Mouse (Mus musculus): ENCODE data around the gene Tigit. TPM values are rescaled to one million over a fixed set of nuclear protein-coding genes. Genes with fewer than 3 reads are reported as not detected.
A peak's percentile ranks its signal among the peaks of the same experiment; 100 is the strongest.

The Tigit gene
- polyA plus RNA-seq, 1 experiment from 2014 or later = not detected

DNA sequence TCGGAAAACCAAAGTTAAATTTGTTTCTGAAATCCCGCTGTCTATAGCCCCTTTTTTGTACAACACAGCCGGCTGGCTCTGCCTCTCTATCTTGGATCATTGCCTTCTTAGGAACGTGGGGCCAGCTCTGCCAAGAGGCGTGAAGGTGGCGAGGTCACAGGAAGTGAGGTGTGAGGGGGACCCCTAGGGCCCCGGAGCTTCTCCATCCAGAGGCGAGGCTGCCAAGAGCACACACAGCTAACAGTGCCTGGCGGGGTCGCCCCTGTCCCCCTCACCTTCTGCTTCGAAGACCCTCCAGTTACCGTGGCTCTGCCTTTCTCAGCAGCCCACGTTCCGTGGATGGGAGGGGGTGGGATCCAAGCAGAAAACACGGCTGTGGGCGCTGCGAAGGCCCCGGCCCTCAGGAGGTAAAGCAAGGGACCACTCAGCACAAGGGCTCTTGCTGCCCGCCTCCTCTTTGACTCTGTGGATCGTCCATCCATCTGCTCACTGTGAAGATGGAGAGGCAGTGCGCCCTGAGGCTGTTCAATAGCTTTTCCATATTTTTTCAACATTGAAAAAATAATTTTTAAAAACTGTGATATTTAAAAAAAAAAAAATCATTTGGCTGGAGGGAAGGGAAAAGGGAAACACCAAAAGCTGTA is 25.4 kb downstream of the Tigit start:
- Histone ChIP-seq H3K4me1 (ENCODE audit: control insufficient read depth, insufficient read depth, low read length) (no peaks in the 10 kb centered on the region), H3K36me3 (ENCODE audit: control insufficient read depth, insufficient read depth, low read length) (no peaks in the 10 kb centered on the region), H3K9ac (replicated peaks; ENCODE audit: low read depth, low read length) (no peak overlapping the region), H3K27me3 (ENCODE audit: control insufficient read depth, insufficient read depth, low read length) (no peaks in the 10 kb centered on the region), H3K4me3 (ENCODE audit: low read depth, low read length) (no peak overlapping the region), H3K4me2 (replicated peaks; ENCODE audit: low read depth, low read length) (no peak overlapping the region), H3K9me3 (ENCODE audit: control insufficient read depth, low read depth, low read length) (no peaks in the 10 kb centered on the region), H3K27ac (ENCODE audit: low read length) (no peak overlapping the region)
- ATAC-seq (ENCODE audit: insufficient number of reproducible peaks, insufficient read depth, low FRiP score, low read depth) = no peak
- WGBS = 70% methylated on average over 21 of the region's 21 CpGs

GRCm38 (mm10) chr16:43637241-43637640 is 26.7 kb downstream of the Tigit start:
- no peak overlapping the region for H3K9ac ChIP-seq (replicated peaks; ENCODE audit: low read depth, low read length)
- no peak overlapping the region for H3K4me2 ChIP-seq (replicated peaks; ENCODE audit: low read depth, low read length)
- H3K9me3 ChIP-seq (ENCODE audit: control insufficient read depth, low read depth, low read length) = no peaks in the 10 kb centered on the region
- H3K27ac ChIP-seq (ENCODE audit: low read length) = no peak overlapping the region
- no peak overlapping the region for H3K4me3 ChIP-seq (ENCODE audit: low read depth, low read length)
- H3K36me3 ChIP-seq (ENCODE audit: control insufficient read depth, insufficient read depth, low read length) = no peaks in the 10 kb centered on the region
- 92% methylated on average over 8 of the region's 8 CpGs for WGBS
- no peaks in the 10 kb centered on the region for H3K4me1 ChIP-seq (ENCODE audit: control insufficient read depth, insufficient read depth, low read length)
- no peaks in the 10 kb centered on the region for H3K27me3 ChIP-seq (ENCODE audit: control insufficient read depth, insufficient read depth, low read length)
- no peak for ATAC-seq (ENCODE audit: insufficient number of reproducible peaks, insufficient read depth, low FRiP score, low read depth)

DNA sequence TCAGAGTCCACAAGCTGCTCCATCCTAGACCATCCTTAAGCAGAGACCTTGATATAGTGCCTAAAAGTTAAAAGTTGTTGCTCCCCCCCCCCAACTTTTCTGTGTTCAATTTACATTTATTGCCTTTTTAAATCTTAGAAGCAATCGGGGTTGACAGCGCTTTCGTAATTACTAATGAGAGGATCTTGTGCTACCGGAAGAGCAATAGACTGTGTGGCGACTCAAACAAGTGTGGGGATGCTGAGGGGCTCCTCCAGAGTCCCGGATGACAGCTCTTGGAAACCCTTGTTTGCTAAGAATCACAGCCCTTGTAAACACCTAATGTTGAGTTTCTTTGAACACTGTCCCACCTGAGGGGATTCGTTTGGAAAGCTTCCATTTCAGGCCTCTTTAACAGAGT is 29.9 kb downstream of the Tigit start:
- no peak overlapping the region for H3K4me3 ChIP-seq (ENCODE audit: low read depth, low read length)
- no peak for ATAC-seq (ENCODE audit: insufficient number of reproducible peaks, insufficient read depth, low FRiP score, low read depth)
- no peak overlapping the region for H3K27ac ChIP-seq (ENCODE audit: low read length)
- no peaks in the 10 kb centered on the region for H3K4me1 ChIP-seq (ENCODE audit: control insufficient read depth, insufficient read depth, low read length)
- H3K27me3 ChIP-seq (ENCODE audit: control insufficient read depth, insufficient read depth, low read length) = no peaks in the 10 kb centered on the region
- H3K36me3 ChIP-seq (ENCODE audit: control insufficient read depth, insufficient read depth, low read length) = no peaks in the 10 kb centered on the region
- no peak overlapping the region for H3K4me2 ChIP-seq (replicated peaks; ENCODE audit: low read depth, low read length)
- 88% methylated on average over 7 of the region's 7 CpGs for WGBS
- H3K9ac ChIP-seq (replicated peaks; ENCODE audit: low read depth, low read length) = no peak overlapping the region
- H3K9me3 ChIP-seq (ENCODE audit: control insufficient read depth, low read depth, low read length) = no peaks in the 10 kb centered on the region

DNA sequence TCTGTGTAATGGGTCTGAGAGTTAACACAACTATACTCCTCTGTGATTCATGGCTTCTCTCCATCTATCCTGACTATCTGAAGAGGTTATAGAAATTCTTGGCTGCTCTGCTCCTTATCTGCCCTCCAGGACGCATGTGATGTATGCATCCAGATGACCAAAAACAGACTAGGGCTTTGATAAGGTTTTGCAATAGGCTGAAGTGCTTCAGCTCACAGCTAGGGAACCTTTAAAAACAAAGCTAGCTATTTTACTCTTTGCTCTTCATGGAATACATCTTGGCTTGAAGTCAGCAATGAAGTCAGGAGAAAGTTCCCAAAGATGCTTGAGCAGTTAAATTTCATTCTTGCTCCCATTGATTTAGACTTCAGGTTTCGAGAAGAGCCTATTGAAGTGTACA is 32.2 kb downstream of the Tigit start:
- Histone ChIP-seq H3K4me1 (ENCODE audit: control insufficient read depth, insufficient read depth, low read length) (no peaks in the 10 kb centered on the region), H3K27ac (ENCODE audit: low read length) (no peak overlapping the region), H3K4me3 (ENCODE audit: low read depth, low read length) (no peak overlapping the region), H3K27me3 (ENCODE audit: control insufficient read depth, insufficient read depth, low read length) (no peaks in the 10 kb centered on the region), H3K4me2 (replicated peaks; ENCODE audit: low read depth, low read length) (no peak overlapping the region), H3K9me3 (ENCODE audit: control insufficient read depth, low read depth, low read length) (no peaks in the 10 kb centered on the region), H3K9ac (replicated peaks; ENCODE audit: low read depth, low read length) (no peak overlapping the region), H3K36me3 (ENCODE audit: control insufficient read depth, insufficient read depth, low read length) (no peaks in the 10 kb centered on the region)
- WGBS = 86% methylated on average over 2 of the region's 2 CpGs
- no peak for ATAC-seq (ENCODE audit: insufficient number of reproducible peaks, insufficient read depth, low FRiP score, low read depth)

- Histone ChIP-seq H3K4me1 (ENCODE audit: control insufficient read depth, insufficient read depth, low read length) (no peaks in the 10 kb centered on the region), H3K27me3 (ENCODE audit: control insufficient read depth, insufficient read depth, low read length) (no peaks in the 10 kb centered on the region), H3K9me3 (ENCODE audit: control insufficient read depth, low read depth, low read length) (no peaks in the 10 kb centered on the region), H3K4me2 (replicated peaks; ENCODE audit: low read depth, low read length) (no peak overlapping the region), H3K27ac (ENCODE audit: low read length) (no peak overlapping the region), H3K9ac (replicated peaks; ENCODE audit: low read depth, low read length) (no peak overlapping the region), H3K36me3 (ENCODE audit: control insufficient read depth, insufficient read depth, low read length) (no peaks in the 10 kb centered on the region), H3K4me3 (ENCODE audit: low read depth, low read length) (no peak overlapping the region)
- no peak for ATAC-seq (ENCODE audit: insufficient number of reproducible peaks, insufficient read depth, low FRiP score, low read depth)
- WGBS = 85% methylated on average over 5 of the region's 5 CpGs
Measured at GRCm38 (mm10) chr16:43628662-43629061, 35.3 kb downstream of the Tigit start.

- 79% methylated on average over 5 of the region's 5 CpGs for WGBS
- no peaks in the 10 kb centered on the region for H3K4me1 ChIP-seq (ENCODE audit: control insufficient read depth, insufficient read depth, low read length)
- H3K4me3 ChIP-seq (ENCODE audit: low read depth, low read length) = no peak overlapping the region
Measured at GRCm38 (mm10) chr16:43625956-43626355, 38.0 kb downstream of the Tigit start.

DNA sequence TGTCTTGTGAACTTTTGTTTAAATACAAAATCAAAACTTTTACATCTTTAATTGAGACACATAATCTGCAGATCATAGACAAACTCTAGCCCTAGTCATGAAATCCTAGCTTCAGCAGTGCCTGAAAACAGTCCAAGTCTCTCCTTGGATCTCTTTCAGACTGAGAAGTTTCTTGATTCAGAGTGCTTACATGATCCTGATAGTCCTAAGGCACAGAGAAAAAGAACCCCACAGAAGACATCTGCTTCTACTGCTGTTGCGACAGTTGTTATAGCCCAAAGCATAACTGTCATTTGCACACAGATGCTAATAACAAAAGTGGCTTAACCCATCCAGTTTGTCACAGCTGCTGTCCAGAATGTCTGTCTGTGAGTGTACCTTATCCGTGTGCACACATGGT is 38.7 kb downstream of the Tigit start:
- Histone ChIP-seq H3K9me3 (ENCODE audit: control insufficient read depth, low read depth, low read length) (no peaks in the 10 kb centered on the region), H3K36me3 (ENCODE audit: control insufficient read depth, insufficient read depth, low read length) (no peaks in the 10 kb centered on the region), H3K27ac (ENCODE audit: low read length) (peak overlapping the region; percentile 10; the same call in 1 of the 2 replicates), H3K9ac (replicated peaks; ENCODE audit: low read depth, low read length) (no peak overlapping the region), H3K4me3 (ENCODE audit: low read depth, low read length) (no peak overlapping the region), H3K4me1 (ENCODE audit: control insufficient read depth, insufficient read depth, low read length) (no peaks in the 10 kb centered on the region), H3K27me3 (ENCODE audit: control insufficient read depth, insufficient read depth, low read length) (no peaks in the 10 kb centered on the region), H3K4me2 (replicated peaks; ENCODE audit: low read depth, low read length) (no peak overlapping the region)
- no peak for ATAC-seq (ENCODE audit: insufficient number of reproducible peaks, insufficient read depth, low FRiP score, low read depth)
- 52% methylated on average over 2 of the region's 2 CpGs for WGBS

More at GRCm38 (mm10) chr16:43625956-43626355, 38.0 kb downstream of the Tigit start:
- ATAC-seq (ENCODE audit: insufficient number of reproducible peaks, insufficient read depth, low FRiP score, low read depth) = no peak
- no peak overlapping the region for H3K4me2 ChIP-seq (replicated peaks; ENCODE audit: low read depth, low read length)
- no peaks in the 10 kb centered on the region for H3K36me3 ChIP-seq (ENCODE audit: control insufficient read depth, insufficient read depth, low read length)
- H3K27me3 ChIP-seq (ENCODE audit: control insufficient read depth, insufficient read depth, low read length) = no peaks in the 10 kb centered on the region
- no peaks in the 10 kb centered on the region for H3K9me3 ChIP-seq (ENCODE audit: control insufficient read depth, low read depth, low read length)
- H3K9ac ChIP-seq (replicated peaks; ENCODE audit: low read depth, low read length) = no peak overlapping the region
- no peak overlapping the region; the same call in 1 of the 2 replicates for H3K27ac ChIP-seq (ENCODE audit: low read length)

- no peaks in the 10 kb centered on the region for H3K27me3 ChIP-seq (ENCODE audit: control insufficient read depth, insufficient read depth, low read length)
- 60% methylated on average over 4 of the region's 4 CpGs for WGBS
- no peaks in the 10 kb centered on the region for H3K36me3 ChIP-seq (ENCODE audit: control insufficient read depth, insufficient read depth, low read length)
- no peak for ATAC-seq (ENCODE audit: insufficient number of reproducible peaks, insufficient read depth, low FRiP score, low read depth)
- H3K27ac ChIP-seq (ENCODE audit: low read length) = no peak overlapping the region
- no peak overlapping the region for H3K9ac ChIP-seq (replicated peaks; ENCODE audit: low read depth, low read length)
- H3K9me3 ChIP-seq (ENCODE audit: control insufficient read depth, low read depth, low read length) = no peaks in the 10 kb centered on the region
- H3K4me1 ChIP-seq (ENCODE audit: control insufficient read depth, insufficient read depth, low read length) = no peaks in the 10 kb centered on the region
- H3K4me2 ChIP-seq (replicated peaks; ENCODE audit: low read depth, low read length) = no peak overlapping the region
- H3K4me3 ChIP-seq (ENCODE audit: low read depth, low read length) = no peak overlapping the region
Measured at GRCm38 (mm10) chr16:43624876-43625275, 39.1 kb downstream of the Tigit start.
